Mouse (Mus musculus): ENCODE results near the gene 1700123K08Rik. TPM values are rescaled to one million over a fixed set of nuclear protein-coding genes. Genes with fewer than 3 reads are reported as not detected.

Gene 1700123K08Rik
- not detected for total RNA-seq (2023)

DNA sequence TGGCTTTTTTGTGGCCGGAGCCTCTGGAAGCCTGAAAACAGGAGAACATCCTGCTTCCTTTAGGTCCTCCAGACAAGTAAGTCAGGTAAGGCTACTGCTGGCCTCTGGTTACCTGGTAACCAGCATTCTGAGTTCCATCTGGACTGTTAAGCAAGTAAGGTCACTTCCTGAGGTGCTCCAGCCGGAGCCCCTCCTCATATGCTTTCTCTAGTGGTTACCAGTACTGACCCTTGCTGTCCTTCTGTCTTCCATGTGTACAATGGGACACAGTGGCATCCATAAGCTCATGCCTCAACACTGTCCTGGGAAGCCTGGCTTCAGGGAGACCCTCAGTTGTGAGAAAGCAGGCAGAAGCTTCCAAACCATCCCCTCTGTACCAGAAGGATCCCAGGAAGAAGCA lies at the start of gene 1700123K08Rik:
Gene 1700123K08Rik, minus strand, starts transcription at position 101 of the 400 bp plus-strand sequence.

Other genes with a start within 250 kb of the 1700123K08Rik start
- gene Pvrig, start 222.8 kb downstream of the 1700123K08Rik start, total RNA-seq (2023), result 1 to 10 TPM in 1 of 2 experiments, not detected in 1; 1.0 TPM
- 10 to 100 TPM; 22.5 to 25.2 TPM for gene Zfp157, start 123.2 kb downstream of the 1700123K08Rik start, total RNA-seq (2023)
- gene Zfp68, start 55.0 kb upstream of the 1700123K08Rik start, total RNA-seq (2023), result 10 to 100 TPM; 51.2 to 58.1 TPM
- gene A430033K04Rik, start 58.1 kb upstream of the 1700123K08Rik start, total RNA-seq (2023), result 10 to 100 TPM in 1 of 2 experiments, 1 to 10 TPM in 1; 9.6 to 10.9 TPM
- gene Fam20c, start 189.8 kb upstream of the 1700123K08Rik start, total RNA-seq (2023), result not detected